In genomic region chr2:27071137-27071536, GRCm38 (mm10) we compare ENCODE assay signal across 9 mouse cellular contexts. TPM values are rescaled to one million over a fixed set of nuclear protein-coding genes. Genes with fewer than 3 reads are reported as not detected.
A peak's percentile ranks its signal among the peaks of the same experiment; 100 is the strongest.
DNase-seq lines count a peak whose midpoint lies in the region.
"Had no signal": no experiment of that assay in that cellular context is flagged by ENCODE, and none has a peak within 500 bp of the region (broad histone marks: within the 10 kb centered on the region; RNA-seq: fewer than 3 reads in every experiment).

No protein-coding gene starts in this region.

- no peak overlapping the region for H3K27ac ChIP-seq in heart, embryonic 10.5 days

- H3K4me1 ChIP-seq in heart, embryonic 10.5 days: peaks cover 28% of the 10 kb centered on the region

- 35% methylated on average over 4 of the region's 4 CpGs for WGBS in heart, embryonic 10.5 days

- peaks cover 9% of the 10 kb centered on the region for H3K27me3 ChIP-seq in heart, embryonic 10.5 days (ENCODE audit: insufficient read depth, poor library complexity, severe bottlenecking)

- peak; percentile 99 for DNase-seq in heart, adult 11 months
- DNase-seq in heart, embryonic 10.5 days (ENCODE audit: low spot score): no peak
- DNase-seq in adrenal gland, adult (ENCODE audit: inconsistent age in 2 of 2, low spot score in 1 of 2): peak; percentile 81 to 84
- DNase-seq in gastrocnemius, postnatal 25 days: peak; percentile 54
- DNase-seq in kidney, adult 8-10 months: peak; percentile 53 to 56
- peak; percentile 87 for DNase-seq in left cerebral cortex, postnatal 4 days
- DNase-seq in right cerebral cortex, postnatal 10 days (ENCODE audit: low spot score in 2 of 2): peak; percentile 97 to 98
- no peak for DNase-seq in thymus, postnatal 36 days

- no peak overlapping the region for H3K4me3 ChIP-seq in heart, embryonic 10.5 days

- no peaks in the 10 kb centered on the region for H3K9me3 ChIP-seq in heart, embryonic 10.5 days

- intact Hi-C loops in left cerebral cortex, postnatal 4 days (cut with DNase I): no loop called here

- no peaks in the 10 kb centered on the region for H3K36me3 ChIP-seq in heart, embryonic 10.5 days

RNA-seq across cellular contexts. Expression of gene Mymk, which starts 0.8 kb away (rescaled TPM):
- polyA plus RNA-seq in heart, embryonic 10.5 days (2016; fragmentation: Nextera tagmentation; extraction: Ambion mirVana): 0.09 TPM in 1 of 2 replicates, not detected in the other
- total RNA-seq in gastrocnemius, postnatal 25 days (2021): 10 to 100 TPM in 1 of 2 experiments, 1 to 10 TPM in 1; 4.8 to 14.4 TPM
- total RNA-seq in left cerebral cortex, postnatal 4 days (2021): under 1 TPM in 1 of 2 experiments, not detected in 1; 0.42 TPM
- total RNA-seq: ES-E14 had no signal

RNA-seq across cellular contexts. Expression of gene Adamtsl2, which starts 8.0 kb away (rescaled TPM):
- polyA plus RNA-seq in heart, embryonic 10.5 days (2016; fragmentation: Nextera tagmentation; extraction: Ambion mirVana): 9.7 and 13.5 TPM in 2 replicates
- total RNA-seq in gastrocnemius, postnatal 25 days (2021): 1 to 10 TPM; 8.2 to 8.7 TPM
- 10 to 100 TPM; 23.8 to 25.1 TPM for total RNA-seq in left cerebral cortex, postnatal 4 days (2021)

RNA-seq across cellular contexts. Expression of gene Slc2a6, which starts 43.3 kb away (rescaled TPM):
- polyA plus RNA-seq in heart, embryonic 10.5 days (2016; fragmentation: Nextera tagmentation; extraction: Ambion mirVana): 0.34 and 0.49 TPM in 2 replicates
- total RNA-seq in gastrocnemius, postnatal 25 days (2021): under 1 TPM; 0.10 to 0.16 TPM
- total RNA-seq in left cerebral cortex, postnatal 4 days (2021): 10 to 100 TPM; 23.3 to 27.5 TPM

Comparison
In these comparisons a context has a peak if more than half of its experiments do, and no peak if none do; other contexts are left out.
1. DNase-seq: peak in heart, adult 11 months (single experiment), adrenal gland, adult (2 of 2), gastrocnemius, postnatal 25 days (single experiment), kidney, adult 8-10 months (2 of 2), left cerebral cortex, postnatal 4 days (single experiment) and right cerebral cortex, postnatal 10 days (2 of 2); none in heart, embryonic 10.5 days (single experiment) and thymus, postnatal 36 days (0 of 2).
2. RNA of gene Mymk, which starts 0.8 kb away (total RNA-seq): 4.8 to 14.4 TPM in gastrocnemius, postnatal 25 days; 0.42 TPM in left cerebral cortex, postnatal 4 days; every median in the first group is over 4 times any median in the second.
3. RNA of gene Slc2a6, which starts 43.3 kb away (total RNA-seq): 23.3 to 27.5 TPM in left cerebral cortex, postnatal 4 days; 0.10 to 0.16 TPM in gastrocnemius, postnatal 25 days; every median in the first group is over 10 times any median in the second.